Mouse (Mus musculus) neural tube, embryonic 13.5 days (tissue): ENCODE results near the gene Twf2. TPM values are rescaled to one million over a fixed set of nuclear protein-coding genes. Genes with fewer than 3 reads are reported as not detected.

Source experiments
- ATAC-seq: fragments of 200-750 bp; cut with Nextera tagmentation; 2 replicates; pipeline ENCODE4 v1.8.0; 2017; ENCODE audit warnings: low read depth, mild to moderate bottlenecking, moderate TSS enrichment, moderate library complexity
- H3K27ac ChIP-seq: fragments of 300-500 bp; sonication (generic); replicated peaks from 2 replicates; pipeline ENCODE4 v1.5.1; 2015; ENCODE audit warnings: moderate library complexity, mild to moderate bottlenecking, inconsistent platforms
- H3K27me3 ChIP-seq: fragments of 300-500 bp; sonication (generic); 2 replicates; pipeline ENCODE4 v1.6.1; 2015; ENCODE audit warnings: mild to moderate bottlenecking, inconsistent platforms
- H3K36me3 ChIP-seq: fragments of 300-500 bp; sonication (generic); 2 replicates; pipeline ENCODE4 v1.6.1; 2015; ENCODE audit warnings: mild to moderate bottlenecking, inconsistent platforms
- H3K4me1 ChIP-seq: fragments of 300-500 bp; sonication (generic); replicated peaks from 2 replicates; pipeline ENCODE4 v1.6.1; 2015; ENCODE audit warnings: inconsistent platforms
- H3K4me2 ChIP-seq: fragments of 300-500 bp; sonication (generic); 2 replicates; pipeline ENCODE4 v1.6.1; 2015; ENCODE audit warnings: inconsistent platforms, mild to moderate bottlenecking, moderate library complexity
- H3K4me3 ChIP-seq: fragments of 300-500 bp; sonication (generic); 2 replicates; pipeline ENCODE4 v1.5.1; 2015; ENCODE audit warnings: mild to moderate bottlenecking, inconsistent platforms
- H3K9ac ChIP-seq: fragments of 300-500 bp; sonication (generic); 2 replicates; pipeline ENCODE4 v1.6.1; 2015; ENCODE audit warnings: moderate library complexity, mild to moderate bottlenecking, inconsistent platforms
- H3K9me3 ChIP-seq: fragments of 300-500 bp; sonication (generic); 2 replicates; pipeline ENCODE4 v1.6.1; 2016; ENCODE audit warnings: inconsistent platforms
- WGBS: fragments of 180-500 bp; shearing (Covaris S2); methylation state at CpG from one replicate; pipeline ENCODE4 v1.1.7; 2015; 5-methylcytosine and 5-hydroxymethylcytosine counted together
- polyA plus RNA-seq: library from polyadenylated mRNA; unstranded; fragments of >200 nt; fragmentation: Nextera tagmentation; extraction: Ambion mirVana; gene quantifications from 2 replicates; pipeline ENCODE4 v1.2.1, GENCODE M21; 2015

The Twf2 gene
- polyA plus RNA-seq, 1 experiment from 2014 or later, result 57.1 TPM

GRCm38 (mm10) chr9:106216971-106217370 is 14.1 kb downstream of the Twf2 start:
- ATAC-seq, result no peak
- Histone ChIP-seq H3K27ac (no peak overlapping the region), H3K9ac (no peak overlapping the region), H3K4me2 (no peak overlapping the region), H3K36me3 (peaks cover 43% of the 10 kb centered on the region), H3K4me3 (no peak overlapping the region), H3K4me1 (peaks cover 4% of the 10 kb centered on the region), H3K9me3 (no peaks in the 10 kb centered on the region), H3K27me3 (no peaks in the 10 kb centered on the region)
- whole genome bisulfite sequencing, result 85% methylated on average over 7 of the region's 7 CpGs

DNA sequence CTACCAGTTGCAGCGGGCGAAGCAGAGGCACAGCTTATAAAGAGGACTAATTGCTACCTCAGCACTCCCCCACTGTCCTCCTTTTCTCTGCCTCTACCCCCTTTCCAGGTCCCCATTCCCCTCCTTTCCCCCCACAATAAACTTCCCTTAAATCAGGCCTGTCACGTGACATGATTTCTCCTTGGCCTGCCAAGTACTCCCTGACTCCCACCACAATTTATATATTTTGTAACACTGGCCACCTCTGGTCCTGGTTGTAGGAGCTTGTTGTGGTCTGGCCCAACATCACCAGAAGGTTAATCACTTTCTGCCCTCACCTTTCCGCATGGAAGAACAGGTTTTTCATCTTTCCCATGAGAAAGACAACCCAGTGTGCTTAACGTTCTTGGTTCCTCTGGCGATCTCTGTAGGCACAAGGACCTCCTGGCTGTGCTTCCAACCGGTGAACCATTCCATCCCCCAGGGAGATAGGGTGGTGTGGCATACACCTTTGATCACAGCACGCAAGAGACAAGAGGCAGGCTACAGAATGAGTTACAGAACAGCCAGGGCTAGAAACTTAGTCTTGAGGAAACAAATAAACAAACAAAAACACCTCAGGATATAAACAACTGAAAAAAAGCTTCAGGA is 18.1 kb downstream of the Twf2 start:
- Histone ChIP-seq H3K9ac (no peak overlapping the region), H3K4me3 (no peak overlapping the region), H3K27ac (no peak overlapping the region), H3K4me1 (peaks cover 5% of the 10 kb centered on the region), H3K9me3 (no peaks in the 10 kb centered on the region), H3K27me3 (peaks cover 17% of the 10 kb centered on the region), H3K4me2 (no peak overlapping the region), H3K36me3 (0 out of 2 replicates have a peak, but pooled peaks cover 5% of the 10 kb centered on the region)
- no peak for ATAC-seq
- 73% methylated on average over 8 of the region's 8 CpGs for WGBS

GRCm38 (mm10) chr9:106222261-106222851 is 19.4 kb downstream of the Twf2 start, which contains the start of gene Tlr9:
Tlr9 (plus strand) TSS chr9:106222598.
- no peak for ATAC-seq
- Histone ChIP-seq H3K27me3 (peaks cover 17% of the 10 kb centered on the region), H3K4me1 (peaks cover 9% of the 10 kb centered on the region), H3K27ac (no peak within 1 kb of the TSS), H3K4me3 (no peak within 1 kb of the TSS), H3K9me3 (no peaks in the 10 kb centered on the region), H3K4me2 (no peak within 1 kb of the TSS), H3K36me3 (no peaks in the 10 kb centered on the region), H3K9ac (no peak within 1 kb of the TSS)
- WGBS, result 71% methylated on average over 4 of the region's 4 CpGs

DNA sequence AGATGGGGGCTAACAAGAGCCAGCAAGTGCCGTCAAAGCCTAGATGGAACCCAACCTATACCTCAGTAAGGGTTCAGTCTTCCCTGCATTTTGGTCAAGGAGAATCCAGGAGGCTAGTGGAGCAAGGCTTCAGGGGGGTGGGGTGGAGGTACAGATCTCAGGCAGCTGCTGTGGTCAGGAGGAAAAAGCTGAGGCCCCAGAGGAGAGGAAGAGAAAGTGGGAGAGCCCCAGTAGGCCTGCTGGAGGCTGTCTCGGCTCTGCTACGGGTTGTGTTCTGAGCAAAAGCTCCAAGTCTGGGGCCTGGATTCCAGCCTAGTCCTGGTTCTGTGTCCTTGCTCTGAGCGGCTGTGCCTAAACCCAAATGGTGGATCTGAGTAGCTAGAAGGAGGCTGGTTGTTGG is 20.1 kb downstream of the Twf2 start:
- no peak overlapping the region for H3K9ac ChIP-seq
- H3K27ac ChIP-seq, result no peak overlapping the region
- no peak for ATAC-seq
- H3K27me3 ChIP-seq, result peaks cover 17% of the 10 kb centered on the region
- H3K9me3 ChIP-seq, result no peaks in the 10 kb centered on the region
- H3K4me1 ChIP-seq, result peaks cover 9% of the 10 kb centered on the region
- H3K4me3 ChIP-seq, result no peak overlapping the region
- 92% methylated on average over 4 of the region's 4 CpGs for WGBS
- no peaks in the 10 kb centered on the region for H3K36me3 ChIP-seq
- H3K4me2 ChIP-seq, result no peak overlapping the region

GRCm38 (mm10) chr9:106225469-106226150 is 22.7 kb downstream of the Twf2 start:
- Histone ChIP-seq H3K9me3 (no peaks in the 10 kb centered on the region), H3K9ac (peak overlapping the region; percentile 66), H3K27ac (no peak overlapping the region), H3K4me1 (peaks cover 9% of the 10 kb centered on the region), H3K4me2 (peak overlapping the region; percentile 65), H3K27me3 (peaks cover 17% of the 10 kb centered on the region), H3K4me3 (peak overlapping the region; percentile 33), H3K36me3 (no peaks in the 10 kb centered on the region)
- peak; percentile 44 for ATAC-seq
- WGBS, result 56% methylated on average over 24 of the region's 24 CpGs

GRCm38 (mm10) chr9:106226151-106226682 is 23.3 kb downstream of the Twf2 start:
- Histone ChIP-seq H3K4me3 (peak overlapping the region; percentile 33), H3K36me3 (no peaks in the 10 kb centered on the region), H3K4me2 (peak overlapping the region; percentile 65), H3K9ac (peak overlapping the region; percentile 66), H3K4me1 (peaks cover 9% of the 10 kb centered on the region), H3K9me3 (no peaks in the 10 kb centered on the region), H3K27ac (no peak overlapping the region), H3K27me3 (peaks cover 17% of the 10 kb centered on the region)
- peak; percentile 72 for ATAC-seq
- 4% methylated on average over 34 of the region's 34 CpGs for WGBS

- peaks cover 9% of the 10 kb centered on the region for H3K4me1 ChIP-seq
- H3K9ac ChIP-seq, result no peak overlapping the region
- no peak overlapping the region for H3K27ac ChIP-seq
- no peak for ATAC-seq
- 77% methylated on average over 8 of the region's 8 CpGs for WGBS
- no peaks in the 10 kb centered on the region for H3K9me3 ChIP-seq
- peaks cover 7% of the 10 kb centered on the region for H3K36me3 ChIP-seq
- no peak overlapping the region for H3K4me3 ChIP-seq
- peaks cover 17% of the 10 kb centered on the region for H3K27me3 ChIP-seq
- H3K4me2 ChIP-seq, result no peak overlapping the region
These were observed 25.0 kb downstream of the Twf2 start for GRCm38 (mm10) chr9:106227790-106228429.

- WGBS, result 83% methylated on average over 9 of the region's 9 CpGs
- no peak overlapping the region for H3K4me2 ChIP-seq
- H3K36me3 ChIP-seq, result peaks cover 30% of the 10 kb centered on the region
- peaks cover 9% of the 10 kb centered on the region for H3K4me1 ChIP-seq
- no peak for ATAC-seq
- peaks cover 7% of the 10 kb centered on the region for H3K27me3 ChIP-seq
- no peak overlapping the region for H3K9ac ChIP-seq
- no peak overlapping the region; the same call in 1 of the 2 replicates for H3K27ac ChIP-seq
- H3K9me3 ChIP-seq, result no peaks in the 10 kb centered on the region
- no peak overlapping the region for H3K4me3 ChIP-seq
These were observed 27.3 kb downstream of the Twf2 start for GRCm38 (mm10) chr9:106230051-106230733.

DNA sequence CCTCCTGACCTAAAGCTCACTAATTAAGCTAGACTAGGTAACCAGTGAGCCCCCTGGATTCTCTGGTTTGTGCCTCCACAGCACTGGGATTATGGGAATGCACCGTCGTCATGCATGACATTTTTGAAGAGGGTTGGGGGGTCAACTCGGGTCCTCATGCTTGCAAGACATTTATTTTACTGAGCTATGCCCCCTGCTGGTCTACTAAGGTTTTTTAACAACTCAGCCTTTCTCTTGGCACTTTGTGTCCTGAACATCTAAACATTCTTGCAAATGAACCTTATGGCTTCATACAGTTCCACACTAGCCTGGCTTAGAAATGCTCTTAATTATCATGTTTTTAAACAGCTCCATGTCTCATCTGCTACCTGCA is 27.8 kb downstream of the Twf2 start:
- H3K27me3 ChIP-seq, result peaks cover 2% of the 10 kb centered on the region; the same call in 1 of the 2 replicates
- H3K9me3 ChIP-seq, result no peaks in the 10 kb centered on the region
- H3K9ac ChIP-seq, result no peak overlapping the region
- ATAC-seq, result no peak
- H3K27ac ChIP-seq, result no peak overlapping the region
- H3K4me1 ChIP-seq, result peaks cover 8% of the 10 kb centered on the region
- peaks cover 36% of the 10 kb centered on the region for H3K36me3 ChIP-seq
- H3K4me3 ChIP-seq, result no peak overlapping the region
- 70% methylated on average over 3 of the region's 3 CpGs for WGBS
- H3K4me2 ChIP-seq, result no peak overlapping the region

GRCm38 (mm10) chr9:106231220-106231619 is 28.3 kb downstream of the Twf2 start:
- H3K4me3 ChIP-seq, result no peak overlapping the region
- H3K36me3 ChIP-seq, result peaks cover 41% of the 10 kb centered on the region
- no peak for ATAC-seq
- H3K9ac ChIP-seq, result no peak overlapping the region
- H3K4me1 ChIP-seq, result peaks cover 3% of the 10 kb centered on the region; the same call in 1 of the 2 replicates
- no peaks in the 10 kb centered on the region for H3K9me3 ChIP-seq
- WGBS, result 85% methylated on average over 7 of the region's 7 CpGs
- H3K4me2 ChIP-seq, result no peak overlapping the region
- no peaks in the 10 kb centered on the region for H3K27me3 ChIP-seq
- H3K27ac ChIP-seq, result no peak overlapping the region

DNA sequence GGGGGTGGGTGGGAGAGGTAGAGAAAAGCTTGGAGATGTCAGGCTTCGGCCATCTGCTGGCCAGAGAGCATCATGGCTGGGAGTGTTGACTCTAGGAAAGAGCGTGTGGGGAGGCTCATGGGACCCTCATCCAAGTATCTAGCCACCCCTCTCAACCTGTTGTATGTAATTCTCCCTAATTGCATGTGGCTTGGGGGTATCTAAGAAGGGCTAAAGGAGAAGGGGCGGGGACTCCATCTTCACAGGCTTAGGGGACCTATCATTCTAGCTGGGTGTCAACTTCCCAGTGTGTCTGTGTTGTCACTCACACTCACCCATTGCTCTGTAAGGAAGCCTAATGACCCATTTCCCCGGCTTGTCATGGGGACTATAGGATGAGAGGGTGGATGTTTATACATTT is 28.9 kb downstream of the Twf2 start:
- Histone ChIP-seq H3K27me3 (no peaks in the 10 kb centered on the region), H3K27ac (no peak overlapping the region), H3K4me1 (no peaks in the 10 kb centered on the region), H3K4me3 (no peak overlapping the region), H3K4me2 (no peak overlapping the region), H3K36me3 (peaks cover 46% of the 10 kb centered on the region), H3K9me3 (no peaks in the 10 kb centered on the region), H3K9ac (no peak overlapping the region)
- no peak for ATAC-seq
- WGBS, result 95% methylated on average over 4 of the region's 4 CpGs
